Mouse (Mus musculus) neural tube, embryonic 11.5 days (tissue): ENCODE measurements around the gene Gm20388. TPM values are rescaled to one million over a fixed set of nuclear protein-coding genes. Genes with fewer than 3 reads are reported as not detected.

ENCODE experiments used
- ATAC-seq: fragments of 200-750 bp; cut with Nextera tagmentation; 2 replicates; pipeline ENCODE4 v1.8.0; 2017; ENCODE audit warnings: moderate number of reproducible peaks, mild to moderate bottlenecking, moderate TSS enrichment, moderate library complexity; ENCODE audit not compliant: insufficient read depth, low FRiP score, low TSS enrichment
- DNase-seq: peaks from one replicate; pipeline ENCODE4 v3.0.0-alpha.2; 2015; ENCODE audit warnings: low spot score
- H3K27ac ChIP-seq: fragments of 300-500 bp; sonication (generic); 2 replicates; pipeline ENCODE4 v1.5.1; 2014; ENCODE audit warnings: low read depth, mild to moderate bottlenecking, low read length
- H3K27me3 ChIP-seq: fragments of 300-500 bp; sonication (generic); 2 replicates; pipeline ENCODE4 v1.6.1; 2014; ENCODE audit warnings: mild to moderate bottlenecking, low read length, mixed read lengths; ENCODE audit not compliant: control insufficient read depth, insufficient read depth
- H3K36me3 ChIP-seq: fragments of 300-500 bp; sonication (generic); 2 replicates; pipeline ENCODE4 v1.6.1; 2014; ENCODE audit warnings: mild to moderate bottlenecking, low read length, moderate library complexity, mixed read lengths; ENCODE audit not compliant: control insufficient read depth, insufficient read depth
- H3K4me1 ChIP-seq: fragments of 300-500 bp; sonication (generic); 2 replicates; pipeline ENCODE4 v1.6.1; 2014; ENCODE audit warnings: low read length, mixed read lengths; ENCODE audit not compliant: control insufficient read depth, insufficient read depth
- H3K4me2 ChIP-seq: fragments of 300-500 bp; sonication (generic); 2 replicates; pipeline ENCODE4 v1.6.1; 2014; ENCODE audit warnings: low read depth, mild to moderate bottlenecking, moderate library complexity
- H3K4me3 ChIP-seq: fragments of 300-500 bp; sonication (generic); 2 replicates; pipeline ENCODE4 v1.5.1; 2014; ENCODE audit warnings: low read depth, low read length
- H3K9ac ChIP-seq: fragments of 300-500 bp; sonication (generic); 2 replicates; pipeline ENCODE4 v1.6.1; 2014; ENCODE audit warnings: mild to moderate bottlenecking, low read length
- H3K9me3 ChIP-seq: fragments of 300-500 bp; sonication (generic); 2 replicates; pipeline ENCODE4 v1.6.1; 2016; ENCODE audit warnings: low read length; ENCODE audit not compliant: control insufficient read depth
- WGBS: fragments of 180-500 bp; shearing (Covaris S2); extraction: QIAGEN DNeasy Blood & Tissue Kit; methylation state at CpG from one replicate; pipeline ENCODE4 v1.1.7; 2014; 5-methylcytosine and 5-hydroxymethylcytosine counted together
- polyA plus RNA-seq: library from polyadenylated mRNA; unstranded; fragments of >200 nt; fragmentation: Nextera tagmentation; extraction: Ambion mirVana; gene quantifications from 2 replicates; pipeline ENCODE4 v1.2.1, GENCODE M21; 2014

Gene Gm20388
- polyA plus RNA-seq, 1 experiment from 2014 or later = not detected

DNA sequence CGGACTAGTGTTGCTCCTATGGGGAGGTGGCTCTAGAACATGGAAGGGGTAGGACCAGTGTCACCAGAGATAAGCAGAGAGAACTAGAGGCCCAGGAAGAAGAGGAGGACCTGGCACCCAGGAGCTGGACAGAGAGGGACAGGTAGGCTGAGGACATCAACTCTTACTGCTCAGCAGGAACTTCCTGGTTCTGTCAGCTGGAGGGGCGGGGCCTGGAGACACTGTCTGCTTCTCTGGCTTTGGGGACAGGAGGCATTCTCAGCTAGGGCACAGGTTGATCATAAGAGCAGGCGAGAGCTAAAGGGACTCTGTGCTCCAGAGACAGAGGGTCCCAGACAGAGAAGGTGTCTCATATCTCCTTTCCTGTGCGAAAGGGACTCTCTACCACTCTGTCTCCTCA lies 2238.4 kb downstream of the Gm20388 start:
- ATAC-seq (no peak), DNase-seq (no peak)
- Histone ChIP-seq H3K4me2 (no peak overlapping the region), H3K27me3 (no peaks in the 10 kb centered on the region), H3K4me1 (no peaks in the 10 kb centered on the region), H3K9me3 (no peaks in the 10 kb centered on the region), H3K27ac (no peak overlapping the region), H3K4me3 (no peak overlapping the region), H3K36me3 (no peaks in the 10 kb centered on the region), H3K9ac (no peak overlapping the region)
- WGBS = 73% methylated on average over 4 of the region's 4 CpGs

DNA sequence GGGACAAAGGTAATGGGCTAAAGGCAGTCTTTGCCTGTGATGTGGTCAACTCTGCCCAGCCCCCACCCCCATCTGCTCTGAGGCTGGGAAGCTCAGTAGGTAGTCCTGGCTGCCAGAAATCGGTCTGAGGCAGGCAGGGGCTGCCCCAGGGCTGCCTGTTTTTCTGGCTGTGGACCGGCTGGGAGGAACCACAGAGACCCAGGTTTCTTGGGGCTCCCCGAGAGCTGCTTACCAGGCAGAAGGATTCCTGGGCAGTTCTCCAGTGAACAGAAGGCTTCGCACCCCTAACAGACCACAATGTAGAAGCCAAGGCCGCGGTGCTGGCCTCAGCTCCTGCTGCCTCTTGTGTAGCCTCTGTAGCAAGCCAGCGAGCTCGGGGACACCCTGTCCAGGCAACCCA lies 2239.0 kb downstream of the Gm20388 start:
- DNase-seq (no peak), ATAC-seq (no peak)
- no peak overlapping the region for H3K27ac ChIP-seq
- no peaks in the 10 kb centered on the region for H3K4me1 ChIP-seq
- H3K27me3 ChIP-seq = no peaks in the 10 kb centered on the region
- no peak overlapping the region for H3K4me2 ChIP-seq
- no peaks in the 10 kb centered on the region for H3K9me3 ChIP-seq
- WGBS = 86% methylated on average over 8 of the region's 8 CpGs
- H3K9ac ChIP-seq = no peak overlapping the region
- no peak overlapping the region for H3K4me3 ChIP-seq
- H3K36me3 ChIP-seq = no peaks in the 10 kb centered on the region

DNA sequence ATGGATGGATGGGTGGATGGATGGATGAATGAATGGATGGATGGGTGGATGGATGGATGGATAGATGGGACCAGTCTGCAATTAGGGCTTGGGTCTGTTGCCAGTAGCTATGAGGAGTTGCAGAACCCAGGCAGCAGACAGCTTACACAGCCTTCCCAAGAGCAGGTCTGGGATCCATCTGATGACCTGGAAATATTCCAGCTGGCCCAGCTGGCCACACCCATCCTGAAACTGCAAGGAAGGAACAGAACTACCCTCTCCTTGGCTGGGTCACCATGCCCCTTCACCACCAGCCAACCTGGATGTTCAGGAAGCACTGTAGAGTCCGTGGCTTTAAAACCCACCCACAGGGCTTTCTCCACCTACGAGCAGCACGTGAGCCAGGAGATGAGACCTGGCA lies 2240.9 kb downstream of the Gm20388 start:
- Histone ChIP-seq H3K9ac (no peak overlapping the region), H3K27me3 (no peaks in the 10 kb centered on the region), H3K27ac (no peak overlapping the region), H3K9me3 (no peaks in the 10 kb centered on the region), H3K4me3 (no peak overlapping the region), H3K36me3 (no peaks in the 10 kb centered on the region), H3K4me2 (no peak overlapping the region), H3K4me1 (peaks cover 5% of the 10 kb centered on the region; the same call in 1 of the 2 replicates)
- 88% methylated on average over 3 of the region's 3 CpGs for WGBS
- no peak for ATAC-seq
- no peak for DNase-seq

- Histone ChIP-seq H3K36me3 (no peaks in the 10 kb centered on the region), H3K4me1 (peaks cover 5% of the 10 kb centered on the region; the same call in 1 of the 2 replicates), H3K9me3 (no peaks in the 10 kb centered on the region), H3K27ac (no peak overlapping the region), H3K4me3 (no peak overlapping the region), H3K4me2 (no peak overlapping the region), H3K9ac (no peak overlapping the region), H3K27me3 (no peaks in the 10 kb centered on the region)
- DNase-seq (no peak), ATAC-seq (no peak)
- 18% methylated on average over 10 of the region's 10 CpGs for WGBS
Measured at GRCm38 (mm10) chr8:122155082-122155643, 2244.5 kb downstream of the Gm20388 start.

- Histone ChIP-seq H3K27me3 (no peaks in the 10 kb centered on the region), H3K9me3 (no peaks in the 10 kb centered on the region), H3K4me2 (no peak overlapping the region), H3K9ac (no peak overlapping the region), H3K27ac (no peak overlapping the region), H3K4me3 (no peak overlapping the region), H3K36me3 (no peaks in the 10 kb centered on the region), H3K4me1 (peaks cover 5% of the 10 kb centered on the region; the same call in 1 of the 2 replicates)
- 91% methylated on average over 9 of the region's 9 CpGs for WGBS
- no peak for DNase-seq
- no peak for ATAC-seq
Measured at GRCm38 (mm10) chr8:122155964-122156363, 2245.3 kb downstream of the Gm20388 start.

- H3K4me2 ChIP-seq = no peak overlapping the region
- H3K9me3 ChIP-seq = no peaks in the 10 kb centered on the region
- no peaks in the 10 kb centered on the region for H3K27me3 ChIP-seq
- H3K4me3 ChIP-seq = no peak overlapping the region
- ATAC-seq (no peak), DNase-seq (no peak)
- no peaks in the 10 kb centered on the region for H3K36me3 ChIP-seq
- H3K9ac ChIP-seq = no peak overlapping the region
- H3K27ac ChIP-seq = no peak overlapping the region
- 56% methylated on average over 12 of the region's 12 CpGs for WGBS
- peaks cover 5% of the 10 kb centered on the region; the same call in 1 of the 2 replicates for H3K4me1 ChIP-seq
Measured at GRCm38 (mm10) chr8:122157689-122158088, 2247.0 kb downstream of the Gm20388 start.

DNA sequence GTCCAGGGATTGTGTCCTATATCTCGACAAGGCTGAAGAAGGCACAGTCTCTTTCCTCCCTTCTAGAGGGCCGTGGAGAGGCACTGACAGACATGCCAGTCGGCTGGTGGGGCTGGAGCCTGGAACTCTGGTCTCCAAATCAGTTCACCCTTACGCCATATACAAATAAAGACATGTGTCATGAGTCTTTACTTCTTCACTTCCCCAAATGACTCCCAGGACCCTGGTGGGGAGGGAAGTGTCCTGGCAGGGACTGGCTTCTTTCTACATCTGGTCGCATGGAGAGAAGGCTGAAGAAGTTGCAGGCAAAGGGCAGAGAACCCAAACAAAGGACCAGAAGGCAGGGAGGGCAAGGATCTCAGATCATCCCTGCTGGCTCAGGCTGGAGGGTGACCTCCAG lies 2249.5 kb downstream of the Gm20388 start:
- H3K9me3 ChIP-seq = no peaks in the 10 kb centered on the region
- no peak overlapping the region for H3K27ac ChIP-seq
- no peak for ATAC-seq
- H3K4me2 ChIP-seq = no peak overlapping the region
- 88% methylated on average over 5 of the region's 5 CpGs for WGBS
- H3K36me3 ChIP-seq = no peaks in the 10 kb centered on the region
- H3K4me1 ChIP-seq = peaks cover 2% of the 10 kb centered on the region; the same call in 1 of the 2 replicates
- H3K9ac ChIP-seq = no peak overlapping the region
- no peaks in the 10 kb centered on the region for H3K27me3 ChIP-seq
- DNase-seq = no peak
- H3K4me3 ChIP-seq = no peak overlapping the region

DNA sequence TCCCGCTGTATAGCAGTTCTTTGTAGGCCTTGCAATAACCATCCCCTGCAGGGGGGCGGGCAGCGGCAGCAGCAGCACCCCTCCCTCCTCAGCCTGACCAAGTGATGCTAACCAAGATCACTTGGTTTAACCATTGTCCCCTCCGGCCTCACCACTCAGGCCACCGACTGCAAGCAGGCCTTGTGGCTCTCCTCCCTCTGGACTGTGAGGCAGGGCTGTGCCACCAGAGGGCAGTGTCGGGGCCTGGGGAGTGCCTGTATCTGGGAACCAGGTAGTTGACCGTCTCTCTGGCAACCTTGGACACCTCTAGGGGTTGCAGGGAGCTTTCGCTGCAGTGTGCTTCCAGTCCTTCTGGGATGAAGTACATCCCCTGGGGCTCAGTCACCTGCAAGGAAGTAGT lies 2252.4 kb downstream of the Gm20388 start:
- H3K4me3 ChIP-seq = no peak overlapping the region
- no peak overlapping the region for H3K27ac ChIP-seq
- H3K4me1 ChIP-seq = no peaks in the 10 kb centered on the region
- 29% methylated on average over 8 of the region's 8 CpGs for WGBS
- DNase-seq (peak; percentile 79), ATAC-seq (no peak)
- no peak overlapping the region for H3K4me2 ChIP-seq
- H3K27me3 ChIP-seq = no peaks in the 10 kb centered on the region
- H3K9me3 ChIP-seq = no peaks in the 10 kb centered on the region
- no peaks in the 10 kb centered on the region for H3K36me3 ChIP-seq
- H3K9ac ChIP-seq = no peak overlapping the region

DNA sequence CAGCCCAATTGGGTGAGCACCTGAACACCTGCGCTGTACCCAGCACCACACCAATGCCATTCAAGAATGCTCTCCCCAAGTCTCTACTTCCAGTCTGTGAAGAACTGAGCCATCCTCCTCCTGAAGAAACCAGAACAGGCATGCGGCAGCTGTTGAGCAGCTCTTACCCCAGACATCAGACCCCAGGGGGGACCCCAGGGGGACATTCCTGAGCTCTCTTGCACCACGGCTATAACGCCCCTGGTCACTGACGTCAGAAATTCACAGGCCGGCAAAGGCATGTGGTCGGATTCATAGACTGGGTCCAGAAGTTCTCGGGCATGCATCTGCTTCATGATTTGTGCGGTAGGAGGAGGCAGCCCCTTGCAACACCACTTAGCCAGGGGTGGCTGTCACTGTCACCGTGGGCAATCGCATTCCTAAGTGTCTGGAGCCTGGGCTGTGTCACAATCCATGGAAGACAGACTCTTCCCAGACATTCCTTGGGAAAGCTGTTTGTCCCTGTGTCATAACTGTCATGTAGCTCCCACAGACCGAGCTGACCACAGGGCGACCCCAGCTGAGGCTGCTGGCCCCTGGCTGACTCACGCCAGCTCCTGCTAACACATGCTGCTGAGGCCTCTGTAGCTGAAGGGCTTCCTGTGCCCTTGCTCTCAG lies 2256.7 kb downstream of the Gm20388 start:
- WGBS = 76% methylated on average over 14 of the region's 14 CpGs
- H3K4me1 ChIP-seq = no peaks in the 10 kb centered on the region
- H3K27me3 ChIP-seq = no peaks in the 10 kb centered on the region
- H3K9me3 ChIP-seq = no peaks in the 10 kb centered on the region
- no peaks in the 10 kb centered on the region for H3K36me3 ChIP-seq
- no peak overlapping the region for H3K27ac ChIP-seq
- H3K4me2 ChIP-seq = no peak overlapping the region
- H3K4me3 ChIP-seq = no peak overlapping the region
- H3K9ac ChIP-seq = no peak overlapping the region
- no peak for DNase-seq
- ATAC-seq = no peak
